Mouse (Mus musculus) heart, postnatal 0 days (tissue): Measurements from ENCODE around the gene Evc2.

ENCODE experiments used
- CTCF ChIP-seq: IDR thresholded peaks from 2 replicates; pipeline ENCODE4 v1.5.1; 2016; ENCODE audit warnings: antibody characterized with exemption, control low read depth, low read depth
- EP300 ChIP-seq: IDR thresholded peaks from 2 replicates; pipeline ENCODE4 v1.6.1; 2016; ENCODE audit warnings: antibody characterized with exemption, low read depth

DNA sequence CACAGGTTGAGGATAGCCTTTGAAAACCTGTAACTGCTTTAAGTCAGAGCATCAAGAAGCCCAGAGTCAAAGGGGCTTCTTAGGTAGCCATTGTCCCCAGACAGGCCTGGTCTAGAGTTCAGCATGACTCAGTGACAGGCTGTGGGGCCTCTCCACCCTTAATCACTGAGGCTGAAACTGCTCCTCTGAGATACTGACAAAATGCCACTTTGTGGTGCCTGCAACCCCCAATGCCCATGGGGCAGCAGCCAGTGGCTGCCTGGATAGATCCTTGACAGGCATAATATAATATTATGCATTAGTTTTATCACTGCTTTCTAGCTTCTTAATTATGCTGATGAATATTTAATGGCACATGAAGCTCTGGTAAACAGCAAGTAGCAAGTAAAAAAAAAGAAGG, 88.9 kb downstream of the Evc2 start:
- no peak for TF ChIP-seq CTCF
- TF ChIP-seq EP300 = no peak
